Mouse (Mus musculus) liver, embryonic 14.5 days (tissue): Measurements from ENCODE around the gene Vps51.

Experiments used
- CTCF ChIP-seq: IDR thresholded peaks from 2 replicates; pipeline ENCODE4 v1.5.1; 2016; ENCODE audit warnings: antibody characterized with exemption, low read depth, control low read depth
- EP300 ChIP-seq: IDR thresholded peaks from 2 replicates; pipeline ENCODE4 v1.6.1; 2016; ENCODE audit warnings: antibody characterized with exemption, low read depth

DNA sequence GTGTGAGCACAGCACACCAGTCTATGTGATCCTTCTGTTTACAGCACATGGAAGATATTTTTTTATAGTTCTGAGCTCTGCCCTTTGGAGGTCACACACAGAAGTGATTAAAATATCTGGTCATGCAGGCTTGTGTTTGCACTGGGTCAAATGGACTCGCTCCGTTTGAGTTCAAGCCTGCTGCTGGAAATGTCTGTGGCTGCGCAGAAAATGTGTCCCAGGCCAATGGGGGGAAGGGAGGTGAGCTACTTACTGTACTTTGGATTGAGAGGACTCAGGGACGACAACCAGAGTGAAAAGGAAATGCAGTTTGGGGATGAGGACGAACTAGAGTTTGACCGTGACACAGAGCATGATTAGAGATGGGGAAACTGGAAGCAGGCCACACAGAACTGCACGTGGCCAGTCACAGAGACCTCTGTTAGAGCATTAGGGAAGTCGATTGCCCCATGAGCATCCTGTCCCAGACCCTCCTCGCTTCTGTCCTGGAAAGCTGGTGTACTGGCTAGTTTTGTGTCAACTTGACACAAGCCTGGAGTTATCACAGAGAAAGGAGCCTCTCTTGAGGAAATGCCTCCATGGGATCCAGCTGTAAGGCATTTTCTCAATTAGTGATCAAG, 41.0 kb downstream of the Vps51 start:
- TF ChIP-seq CTCF = no peak
- TF ChIP-seq EP300 = no peak
